Mouse (Mus musculus): ENCODE data around the gene Bach2.

The Bach2 gene

DNA sequence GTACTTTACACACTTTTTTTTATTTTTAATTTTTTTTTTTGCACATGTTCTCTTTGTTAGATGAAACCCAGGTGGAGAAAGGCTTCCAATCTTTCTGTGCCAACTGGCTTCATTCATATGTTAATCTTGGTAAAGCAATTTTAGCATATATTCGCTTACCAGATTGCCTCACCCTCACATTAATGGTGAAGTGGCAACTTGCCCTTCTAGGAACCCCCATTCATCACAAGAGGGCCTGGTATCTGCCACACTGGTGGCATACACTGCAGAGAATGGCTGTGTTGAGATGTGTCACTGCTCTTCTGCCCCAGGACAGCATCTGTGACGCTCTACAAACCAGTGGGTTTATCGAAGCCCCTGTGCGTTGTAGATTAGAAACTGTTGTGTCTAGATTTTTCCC is 183.8 kb downstream of the Bach2 start:
- in situ Hi-C loops (cut with MboI, MseI): loop anchor here (5.0 to 10.0 kb wide), 2 partner anchors 45 to 368 kb away; no protein-coding TSS in a partner anchor

DNA sequence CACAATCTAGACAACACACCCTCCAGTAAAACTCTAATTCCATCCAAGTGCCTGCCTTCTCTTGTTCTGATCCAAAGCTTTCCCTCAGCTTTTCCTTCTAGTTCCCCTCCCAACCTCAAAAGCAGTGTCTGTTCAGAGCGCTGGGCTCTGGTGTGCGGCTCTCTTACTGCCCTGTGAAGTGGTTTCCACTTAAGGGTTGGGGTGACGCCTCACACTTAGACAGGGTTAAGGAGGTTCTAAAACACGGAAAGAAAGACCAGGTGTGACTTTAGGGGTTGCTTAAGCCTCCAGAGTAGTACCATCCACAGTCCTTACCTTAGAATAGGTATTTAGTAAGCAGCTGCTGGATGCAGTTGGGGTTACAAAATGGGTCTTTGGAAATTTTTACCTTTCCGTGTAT is 185.1 kb downstream of the Bach2 start:
- in situ Hi-C loops (cut with MboI, MseI): loop anchor here (5.0 to 10.0 kb wide), 2 partner anchors 46 to 369 kb away; no protein-coding TSS in a partner anchor

DNA sequence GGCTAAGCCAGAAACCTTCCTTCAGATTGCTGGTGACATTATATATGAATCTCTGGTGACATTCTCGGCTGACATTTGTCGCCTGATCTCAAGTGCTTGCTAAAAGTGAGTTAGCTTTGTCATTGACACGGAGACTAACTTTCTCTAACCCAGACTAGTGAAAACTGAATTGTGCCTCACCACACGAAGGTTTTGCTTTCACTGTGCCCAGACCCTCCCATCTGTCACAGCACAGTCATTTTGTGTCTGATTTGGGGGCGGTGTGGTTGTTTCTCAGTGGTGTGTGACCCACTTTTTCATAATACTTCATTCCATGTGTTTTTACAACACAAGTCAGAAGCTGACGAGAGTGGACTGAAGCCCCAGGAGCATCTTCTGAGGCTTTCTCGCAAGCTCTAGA is 185.8 kb downstream of the Bach2 start:
- in situ Hi-C loops (cut with MboI, MseI): loop anchor here (5.0 to 10.0 kb wide), 2 partner anchors 47 to 370 kb away; no protein-coding TSS in a partner anchor

DNA sequence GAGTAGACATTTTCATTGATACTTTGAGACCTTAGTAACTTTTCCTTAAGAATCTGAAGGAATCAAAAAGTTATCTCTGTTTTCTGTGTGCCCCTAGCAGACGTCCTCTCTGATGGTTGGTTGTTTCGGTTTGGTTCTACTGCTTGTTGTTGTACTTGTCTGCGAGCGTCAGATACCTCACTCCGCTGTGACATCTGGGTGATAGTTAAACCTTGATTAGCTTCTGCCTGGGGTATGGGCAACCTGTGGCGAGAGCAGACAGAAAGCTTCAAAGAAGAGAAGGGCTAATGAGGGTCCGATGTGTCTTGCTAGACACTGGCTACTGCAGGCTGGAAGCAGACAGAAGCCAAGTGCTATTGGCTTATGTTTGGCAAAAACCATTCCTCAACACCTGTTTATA is 186.5 kb downstream of the Bach2 start:
- in situ Hi-C loops (cut with MboI, MseI): loop anchor here (5.0 to 10.0 kb wide), 2 partner anchors 173 to 370 kb away; no protein-coding TSS in a partner anchor

DNA sequence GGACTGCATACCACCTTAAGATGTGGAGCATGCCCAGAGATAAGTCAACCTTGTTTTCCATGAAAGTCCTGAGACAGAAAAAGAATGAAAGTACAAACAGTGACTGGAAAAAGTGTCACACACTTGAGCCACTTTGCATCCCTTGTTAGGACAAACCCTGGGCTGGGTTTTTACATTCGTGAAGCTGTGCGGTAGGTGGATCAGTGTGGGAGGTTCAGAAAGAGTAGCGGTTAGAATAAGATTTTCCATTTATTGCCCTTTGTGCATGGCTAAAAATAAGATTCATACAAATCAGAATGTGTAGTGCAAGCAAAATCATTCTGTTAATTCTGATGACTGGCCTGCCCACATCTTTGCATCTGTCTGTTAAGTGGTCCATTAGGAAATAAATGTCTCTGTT is 187.0 kb downstream of the Bach2 start:
- in situ Hi-C loops (cut with MboI, MseI): loop anchor here (5.0 to 10.0 kb wide), 2 partner anchors 173 to 371 kb away; no protein-coding TSS in a partner anchor

GRCm38 (mm10) chr4:32426779-32427577 is 188.4 kb downstream of the Bach2 start:
- in situ Hi-C loops (cut with MboI, MseI): loop anchor here (5.0 to 10.0 kb wide), 2 partner anchors 175 to 372 kb away; no protein-coding TSS in a partner anchor

DNA sequence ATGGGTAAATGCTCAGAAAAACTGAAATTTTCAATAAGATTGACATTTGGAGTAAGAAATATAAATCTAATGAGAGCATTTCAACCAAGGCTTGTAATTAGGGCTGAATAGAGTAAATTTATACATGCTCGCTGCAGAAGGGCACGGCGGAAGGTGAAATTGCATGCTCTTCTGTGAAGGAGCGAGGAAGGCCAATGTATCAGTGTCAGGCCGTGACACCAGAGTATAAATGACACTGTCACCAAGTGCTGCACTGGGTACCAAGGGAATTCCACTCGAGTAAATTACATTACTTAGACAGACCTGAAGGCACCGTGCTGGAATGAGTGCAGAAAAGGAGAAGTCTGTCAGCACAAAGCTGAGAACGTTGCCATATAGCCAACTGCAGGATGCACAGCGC is 190.1 kb downstream of the Bach2 start:
- in situ Hi-C loops (cut with MboI, MseI): loop anchor here (5.0 to 10.0 kb wide), 2 partner anchors 176 to 374 kb away; no protein-coding TSS in a partner anchor

GRCm38 (mm10) chr4:32430136-32430535 is 191.5 kb downstream of the Bach2 start:
- in situ Hi-C loops (cut with MboI, MseI): no loop called here

GRCm38 (mm10) chr4:32430981-32431380 is 192.4 kb downstream of the Bach2 start:
- in situ Hi-C loops (cut with MboI, MseI): no loop called here

GRCm38 (mm10) chr4:32432271-32432781 is 193.7 kb downstream of the Bach2 start:
- in situ Hi-C loops (cut with MboI, MseI): no loop called here

DNA sequence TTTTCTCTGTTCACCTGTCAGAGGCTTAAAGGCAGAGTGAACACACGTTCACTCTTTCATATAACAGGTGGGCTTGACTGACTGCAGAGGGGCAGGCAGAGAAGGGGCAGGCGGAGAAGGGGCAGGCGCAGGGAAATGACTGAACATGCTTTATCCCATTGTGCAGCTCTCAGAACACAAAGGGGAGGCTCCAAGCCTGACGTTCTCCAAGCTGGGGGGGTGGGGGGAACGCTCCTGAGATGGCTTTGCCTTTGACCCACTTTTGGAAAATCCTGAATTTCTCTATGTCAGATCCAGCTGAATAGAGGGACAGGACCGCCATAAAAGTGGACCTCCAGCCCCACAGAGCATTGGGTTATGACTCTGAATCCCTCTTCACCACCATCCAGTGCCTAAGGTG is 194.3 kb downstream of the Bach2 start:
- in situ Hi-C loops (cut with MboI, MseI): no loop called here

DNA sequence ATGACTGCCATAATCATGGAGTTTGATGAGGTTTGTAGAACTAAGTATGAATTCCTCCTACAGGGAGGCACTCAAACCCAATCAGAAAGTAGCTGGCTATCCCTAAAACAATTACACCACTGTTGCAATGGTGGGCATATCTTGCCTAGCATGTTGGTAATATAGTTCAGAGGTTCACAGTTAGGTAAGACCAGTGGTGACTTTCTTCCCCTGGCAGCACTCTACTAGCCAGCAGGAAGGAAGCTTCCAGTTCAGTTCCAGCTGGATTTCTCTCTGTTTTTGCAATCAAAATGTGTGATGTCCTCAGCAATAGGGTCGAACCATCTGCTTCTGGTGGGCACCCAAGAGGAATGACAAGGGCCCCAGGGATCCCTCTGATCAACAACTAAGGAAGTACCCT is 196.0 kb downstream of the Bach2 start:
- in situ Hi-C loops (cut with MboI, MseI): no loop called here

DNA sequence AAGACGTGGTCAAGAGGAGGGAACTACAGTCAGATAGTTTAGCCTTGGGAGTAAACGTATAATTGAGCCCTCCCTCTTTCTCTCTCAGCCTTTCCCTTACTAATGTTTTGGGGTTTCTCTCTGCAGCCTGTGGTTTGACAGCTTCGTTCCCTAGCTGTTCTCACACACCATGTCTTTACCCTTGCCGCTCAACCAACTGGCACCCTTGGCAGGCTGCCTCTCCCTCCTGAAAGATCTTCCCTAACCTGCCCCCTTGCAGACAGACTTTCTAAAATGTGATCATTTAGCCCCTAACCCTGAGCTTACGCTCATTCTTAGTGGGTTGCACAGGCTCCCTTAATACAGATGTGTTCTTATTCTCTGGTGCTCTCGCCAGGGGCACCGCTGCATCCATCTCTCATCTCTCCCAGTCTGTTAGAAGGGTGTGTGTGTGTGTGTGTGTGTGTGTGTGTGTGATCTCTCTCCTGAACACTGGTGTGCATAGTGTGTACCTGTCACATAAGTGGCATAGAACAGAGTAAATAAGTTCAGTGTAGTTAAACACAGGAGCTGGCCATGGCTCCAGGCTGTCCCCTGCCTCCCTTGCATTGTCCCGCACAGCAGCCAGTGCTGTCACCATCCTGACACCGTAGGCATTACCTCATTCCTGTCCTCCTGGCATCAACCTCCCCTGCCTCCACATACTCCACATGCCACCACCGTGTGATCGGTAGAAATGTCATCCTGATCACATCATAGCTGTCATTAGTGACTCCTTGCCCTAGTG is 201.6 kb downstream of the Bach2 start:
- in situ Hi-C loops (cut with MboI, MseI): no loop called here

GRCm38 (mm10) chr4:32440740-32441072 is 202.1 kb downstream of the Bach2 start:
- in situ Hi-C loops (cut with MboI, MseI): no loop called here

GRCm38 (mm10) chr4:32444671-32445196 is 206.1 kb downstream of the Bach2 start:
- in situ Hi-C loops (cut with MboI, MseI): no loop called here

DNA sequence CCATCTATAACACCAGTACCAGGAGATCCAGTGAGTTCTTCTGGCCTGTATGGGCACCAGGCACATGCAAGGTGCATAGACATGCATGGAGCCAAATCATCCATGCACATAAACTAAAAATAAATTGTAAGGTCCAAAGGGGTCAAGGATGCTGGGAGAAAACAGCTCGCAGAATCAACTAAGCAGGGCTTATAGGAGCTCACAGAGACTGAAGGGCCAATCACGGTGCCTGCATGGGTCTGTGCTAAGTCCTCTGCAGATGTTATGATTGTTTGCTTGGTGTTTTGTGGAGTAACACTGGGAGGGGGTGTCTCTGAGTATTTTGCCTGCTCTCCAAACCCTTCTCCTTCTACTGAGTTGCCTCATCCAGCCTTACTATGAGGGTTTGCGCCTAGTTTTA is 209.2 kb downstream of the Bach2 start:
- in situ Hi-C loops (cut with MboI, MseI): no loop called here

DNA sequence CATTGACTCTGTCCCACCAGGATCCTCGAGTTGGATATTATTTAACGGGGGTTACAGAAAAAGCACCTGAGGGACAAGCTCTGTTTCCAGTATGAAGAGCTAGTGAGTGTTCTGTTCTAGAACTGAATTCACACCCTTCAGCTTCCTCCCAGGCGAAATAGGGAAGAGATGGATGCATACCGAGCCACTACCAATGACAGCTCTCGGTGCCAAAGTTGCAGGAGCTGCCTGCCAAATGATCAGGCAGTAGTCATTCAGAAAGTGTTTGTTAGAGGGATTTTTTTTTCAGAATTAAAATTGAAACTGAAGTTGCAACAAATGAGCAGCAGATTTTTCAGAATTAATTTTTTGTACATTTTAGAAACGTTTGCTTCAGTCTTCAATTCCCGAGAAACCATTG is 223.4 kb downstream of the Bach2 start:
- in situ Hi-C loops (cut with MboI, MseI): no loop called here

DNA sequence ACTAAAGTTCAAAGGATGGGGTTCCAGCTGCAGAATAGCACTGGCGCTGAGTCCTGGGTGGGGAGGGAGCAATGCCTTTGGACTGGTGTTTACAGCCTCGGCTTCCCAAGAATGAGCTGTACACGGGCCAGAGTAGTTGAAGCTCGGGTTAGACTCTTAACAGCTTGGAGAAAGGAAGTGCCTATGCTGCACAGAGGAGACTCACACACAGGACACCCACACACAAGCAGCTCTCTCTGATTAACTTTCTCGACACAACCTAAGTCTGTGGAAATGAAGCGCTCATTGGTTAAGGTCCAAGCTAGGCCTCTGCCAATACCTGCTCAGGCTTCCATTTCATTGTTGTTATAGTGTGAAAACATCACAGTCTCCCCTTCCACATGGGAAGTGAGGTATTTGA is 224.5 kb downstream of the Bach2 start:
- in situ Hi-C loops (cut with MboI, MseI): no loop called here

GRCm38 (mm10) chr4:32464540-32464939 is 225.9 kb downstream of the Bach2 start:
- in situ Hi-C loops (cut with MboI, MseI): no loop called here

DNA sequence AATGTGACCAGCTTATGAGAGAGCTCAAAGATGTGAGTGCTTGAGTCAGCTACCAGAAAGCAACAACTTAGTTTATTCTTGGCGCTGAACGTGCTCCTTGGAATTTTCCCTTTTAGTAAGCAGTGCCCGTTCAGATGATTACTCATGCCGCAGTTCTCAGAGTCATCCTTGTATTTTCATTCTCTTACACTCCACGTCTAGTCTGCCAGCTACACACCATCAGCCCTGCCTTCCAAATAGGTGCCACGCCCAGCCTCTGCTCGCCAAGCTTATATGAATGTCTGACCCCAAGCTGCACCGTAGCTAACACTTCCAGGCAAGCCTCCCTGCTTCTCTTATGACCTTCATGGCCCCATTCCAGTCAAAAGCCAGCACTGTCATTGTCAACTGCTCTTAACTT is 227.4 kb downstream of the Bach2 start:
- in situ Hi-C loops (cut with MboI, MseI): no loop called here

DNA sequence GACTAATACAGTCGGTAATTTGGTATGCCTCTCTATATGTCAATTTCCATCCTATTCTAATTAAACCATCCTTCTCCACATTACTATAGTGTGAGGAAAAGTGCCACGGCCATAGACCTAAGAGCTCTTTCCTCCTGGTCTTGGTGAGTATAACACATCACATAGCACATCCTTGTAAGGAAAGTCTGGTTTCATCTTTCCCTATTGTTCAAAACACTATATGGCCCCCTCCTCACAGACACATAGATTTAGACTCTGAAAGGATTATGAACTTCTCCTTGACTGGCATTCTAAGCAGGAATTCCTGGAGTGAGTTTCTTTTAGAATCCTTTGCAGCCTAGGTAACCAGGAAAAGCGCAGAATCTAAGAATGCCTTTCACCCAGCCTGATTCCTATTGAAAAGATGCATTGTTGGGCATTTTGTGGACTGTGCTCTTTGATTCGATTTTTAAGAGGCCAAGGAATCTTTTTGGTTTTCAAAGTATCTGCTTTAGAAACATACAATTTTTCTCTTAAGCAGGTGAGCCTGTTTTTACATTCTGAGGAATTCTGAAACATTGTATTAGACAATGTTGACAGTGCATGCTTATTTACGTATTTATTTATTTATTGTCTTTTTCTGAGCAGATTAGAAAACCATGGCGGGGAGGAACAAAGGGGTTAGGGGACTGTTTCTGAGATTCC is 239.5 kb downstream of the Bach2 start:
- in situ Hi-C loops (cut with MboI, MseI): no loop called here

GRCm38 (mm10) chr4:32479231-32479630 is 240.6 kb downstream of the Bach2 start:
- in situ Hi-C loops (cut with MboI, MseI): no loop called here
